Mouse (Mus musculus) embryonic stem cell, embryonic (primary cell): ENCODE results near the gene Cnn1.

Experiments
- CTCF ChIA-PET, 4 experiments: fragments of 300-600 bp in 2 of 4; fragments of 350-600 bp in 2 of 4; sonication (Branson Sonifier 250); formaldehyde crosslinking; loops; one replicate each; lab custom pipeline; 2022; ENCODE audit warnings: inconsistent platforms in 2 of 4; lab: Charles Lee
- POLR2A ChIA-PET, 4 experiments: fragments of 300-600 bp in 2 of 4; fragments of 350-600 bp in 2 of 4; sonication (Branson Sonifier 250); formaldehyde crosslinking; loops; one replicate each; lab custom pipeline; 2022; ENCODE audit warnings: antibody characterized with exemption in 4 of 4, inconsistent platforms in 1 of 4; lab: Charles Lee

The Cnn1 gene

GRCm38 (mm10) chr9:22098993-22099696 is at the start of gene Cnn1:
TSS of gene Cnn1 (plus strand) at chr9:22099216.
- CTCF ChIA-PET = interaction anchor here in 2 of 4 experiments (0.6 to 2.3 kb wide), 5 partner anchors 16 to 1201 kb away, joined by 3 to 5 read pairs (median 4); no protein-coding TSS in a partner anchor
- POLR2A ChIA-PET = interaction anchor here in 3 of 4 experiments (0.6 to 3.7 kb wide), 9 partner anchors 15 to 359 kb away, joined by 3 to 22 read pairs (median 3); partner anchors contain the start of genes Anln (in 1 of the 3), Ecsit (in 1 of the 3) and Zfp599 (in 1 of the 3)

DNA sequence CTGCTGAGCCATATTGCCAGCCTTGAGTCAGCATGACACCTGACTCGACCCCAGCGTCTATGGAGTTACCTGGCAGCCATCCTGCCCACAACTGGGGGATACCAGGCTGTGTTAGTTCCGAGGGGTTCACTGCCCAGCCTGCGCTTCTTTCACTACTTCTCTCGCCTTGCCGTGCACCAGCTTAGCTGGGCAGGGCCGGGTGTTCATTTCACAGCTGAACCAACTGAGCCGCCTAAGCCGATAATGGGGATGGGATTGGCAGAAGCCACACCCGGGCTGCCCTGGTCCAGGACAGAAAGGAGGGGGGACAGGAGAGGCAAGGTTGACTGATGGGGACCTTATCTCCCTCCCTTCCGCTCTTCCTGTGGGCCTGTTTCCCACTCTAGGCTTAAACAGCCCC is 49.7 kb upstream of the Cnn1 start:
- ChIA-PET CTCF (interaction anchor here in 2 of 4 experiments (0.5 to 1.5 kb wide), 3 partner anchors 8 to 47 kb away, joined by 3 to 5 read pairs (median 3); no protein-coding TSS in a partner anchor), POLR2A (interaction anchor here in 2 of 4 experiments (0.6 to 3.9 kb wide), 14 partner anchors 8 to 179 kb away, joined by 3 to 24 read pairs (median 4); no protein-coding TSS in a partner anchor)

GRCm38 (mm10) chr9:22049721-22050270 is 49.2 kb upstream of the Cnn1 start:
- POLR2A ChIA-PET = interaction anchor here in 3 of 4 experiments (0.5 to 3.9 kb wide), 57 partner anchors 9 to 676 kb away, joined by 3 to 24 read pairs (median 4); partner anchors contain the start of genes Ccdc159 (in 2 of the 3), Ecsit (in 2 of the 3), Tmem205 (in 2 of the 3) and 9530077C05Rik (in 1 of the 3)
- CTCF ChIA-PET = interaction anchor here in 3 of 4 experiments (0.5 to 1.5 kb wide), 8 partner anchors 8 to 181 kb away, joined by 3 to 5 read pairs (median 3); partner anchors contain the start of genes Gm49318 (in 2 of the 3), Ecsit (in 1 of the 3) and Zfp653 (in 1 of the 3)

GRCm38 (mm10) chr9:22050351-22050889 is 48.6 kb upstream of the Cnn1 start:
- ChIA-PET POLR2A (interaction anchor here (0.5 to 3.9 kb wide), 62 partner anchors 9 to 676 kb away, joined by 3 to 24 read pairs (median 4); partner anchors contain the start of genes Ecsit (in 3 of the 4), Ccdc159 (in 2 of the 4), Tmem205 (in 2 of the 4) and 9530077C05Rik (in 1 of the 4)), CTCF (interaction anchor here in 2 of 4 experiments (0.7 to 1.5 kb wide), 6 partner anchors 20 to 181 kb away, joined by 3 to 5 read pairs (median 3); partner anchors contain the start of genes Gm49318 (in 2 of the 2), Ecsit (in 1 of the 2) and Zfp653 (in 1 of the 2))

GRCm38 (mm10) chr9:22051161-22051957 is 47.7 kb upstream of the Cnn1 start:
- POLR2A ChIA-PET = interaction anchor here (0.6 to 3.9 kb wide), 53 partner anchors 10 to 1289 kb away, joined by 3 to 24 read pairs (median 4); partner anchors contain the start of genes Ccdc159 (in 2 of the 4), Ecsit (in 2 of the 4), Tmem205 (in 2 of the 4) and 9530077C05Rik (in 1 of the 4)

DNA sequence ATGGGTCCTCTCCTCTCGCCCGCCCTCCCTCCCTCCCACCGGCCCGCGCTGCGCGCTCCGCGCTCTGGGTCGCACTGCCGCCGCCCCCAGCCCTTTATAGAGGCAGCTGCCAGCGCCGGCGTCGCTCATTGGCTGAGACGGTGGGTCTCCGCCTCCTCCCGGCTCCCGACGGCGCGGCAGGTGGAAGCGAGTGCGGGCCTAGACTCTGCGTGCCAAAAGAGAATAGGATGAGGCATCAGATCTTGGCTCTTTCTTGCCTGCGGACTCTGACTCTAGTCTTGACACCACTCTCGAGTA is 47.1 kb upstream of the Cnn1 start, which contains the start of gene Elavl3:
TSS of gene Elavl3 (minus strand) at position 66 of the 297 bp plus-strand sequence.
- CTCF ChIA-PET = interaction anchor here in 2 of 4 experiments (0.6 kb wide), 3 partner anchors 66 to 328 kb away, joined by 4 to 5 read pairs (median 4); no protein-coding TSS in a partner anchor
- POLR2A ChIA-PET = interaction anchor here in 3 of 4 experiments (0.6 to 3.9 kb wide), 29 partner anchors 8 to 1290 kb away, joined by 3 to 24 read pairs (median 4); partner anchors contain the start of genes Ecsit (in 1 of the 3), Gm49318 (in 1 of the 3), Ldlr (in 1 of the 3) and Pigyl (in 1 of the 3)

More at GRCm38 (mm10) chr9:22051161-22051957, 47.7 kb upstream of the Cnn1 start:
- CTCF ChIA-PET = interaction anchor here in 3 of 4 experiments (0.6 to 1.5 kb wide), 4 partner anchors 34 to 427 kb away, joined by 3 to 5 read pairs (median 4); partner anchors contain the start of gene Ecsit (in 1 of the 3)

DNA sequence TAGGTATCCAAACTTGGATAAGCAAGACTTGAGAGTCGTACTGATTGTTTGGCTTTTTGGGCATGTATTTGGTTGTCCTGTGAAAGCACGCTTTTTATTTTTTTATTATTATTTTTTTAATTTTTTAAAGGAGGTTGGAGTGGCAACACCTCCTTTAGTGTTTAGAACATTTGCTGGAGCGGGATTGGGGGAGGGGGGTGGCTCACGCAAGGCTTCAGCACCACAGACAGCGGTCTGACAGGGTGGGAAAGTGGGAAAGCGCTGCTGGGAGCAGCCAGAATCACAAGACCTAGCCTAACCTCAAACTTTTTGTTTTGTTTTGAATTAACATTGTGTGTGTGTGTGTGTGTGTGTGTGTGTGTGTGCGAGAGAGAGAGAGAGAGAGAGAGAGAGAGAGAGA is 45.4 kb upstream of the Cnn1 start:
- CTCF ChIA-PET = interaction anchor here in 3 of 4 experiments (0.5 to 3.5 kb wide), 20 partner anchors 12 to 293 kb away, joined by 3 to 18 read pairs (median 5); partner anchors contain the start of genes Ccdc159 (in 1 of the 3), Gm49318 (in 1 of the 3), Pigyl (in 1 of the 3) and Tmem205 (in 1 of the 3)

GRCm38 (mm10) chr9:22054411-22055076 is 44.5 kb upstream of the Cnn1 start:
- POLR2A ChIA-PET = interaction anchor here (0.5 to 4.9 kb wide), 98 partner anchors 9 to 1242 kb away, joined by 3 to 43 read pairs (median 4); partner anchors contain the start of genes Gm49318 (in 3 of the 4), Zfp653 (in 3 of the 4), Ccdc159 (in 2 of the 4) and Ldlr (in 2 of the 4)

More for the DNA sequence above, 45.4 kb upstream of the Cnn1 start:
- POLR2A ChIA-PET = interaction anchor here in 3 of 4 experiments (0.6 to 4.9 kb wide), 38 partner anchors 10 to 508 kb away, joined by 3 to 43 read pairs (median 5); partner anchors contain the start of genes 9530077C05Rik (in 1 of the 3), Carm1 (in 1 of the 3), Ecsit (in 1 of the 3) and Gm49318 (in 1 of the 3)

GRCm38 (mm10) chr9:22055713-22056112 is 43.3 kb upstream of the Cnn1 start:
- POLR2A ChIA-PET = interaction anchor here in 3 of 4 experiments (0.5 to 4.9 kb wide), 23 partner anchors 9 to 510 kb away, joined by 3 to 43 read pairs (median 6); partner anchors contain the start of genes Gm49318 (in 2 of the 3), Zfp653 (in 2 of the 3), Anln (in 1 of the 3) and Carm1 (in 1 of the 3)
- CTCF ChIA-PET = interaction anchor here (0.5 to 3.5 kb wide), 14 partner anchors 9 to 355 kb away, joined by 3 to 18 read pairs (median 6); partner anchors contain the start of genes Gm49318 (in 2 of the 4), Zfp653 (in 2 of the 4), 9530077C05Rik (in 1 of the 4) and Ccdc159 (in 1 of the 4)

More at GRCm38 (mm10) chr9:22054411-22055076, 44.5 kb upstream of the Cnn1 start:
- CTCF ChIA-PET = interaction anchor here (0.5 to 3.5 kb wide), 59 partner anchors 9 to 456 kb away, joined by 3 to 18 read pairs (median 4); partner anchors contain the start of genes 9530077C05Rik (in 2 of the 4), Gm49318 (in 2 of the 4), Zfp653 (in 2 of the 4) and Ccdc159 (in 1 of the 4)

DNA sequence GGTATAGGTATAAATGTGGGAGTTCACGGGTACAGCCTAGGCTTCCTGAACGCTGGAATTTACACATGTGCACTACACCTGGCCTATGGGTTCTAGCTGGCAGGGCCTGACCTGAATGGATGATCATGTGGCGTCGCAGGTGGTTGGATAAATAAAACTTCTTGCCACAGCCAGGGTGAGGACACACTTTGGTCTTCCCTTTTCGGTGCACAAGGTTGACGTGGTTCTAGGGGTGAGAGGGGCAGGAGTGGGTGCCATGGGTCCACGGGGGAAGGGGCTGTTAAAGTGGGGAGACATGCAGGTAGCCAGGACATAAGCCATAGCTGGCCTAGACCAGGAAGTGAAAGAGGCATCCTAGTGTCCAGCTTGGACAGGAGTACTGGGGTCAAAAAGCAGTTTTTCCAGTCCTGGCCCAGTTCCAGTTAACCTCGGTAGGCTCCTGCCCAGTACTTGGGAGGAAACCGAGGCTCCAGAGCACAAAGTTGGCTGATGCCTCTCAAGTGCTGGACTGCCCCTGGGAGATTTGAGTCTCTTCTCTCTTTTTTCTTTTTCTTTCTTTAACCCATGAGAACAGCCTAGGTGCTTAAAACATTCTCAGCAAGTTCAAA is 42.6 kb upstream of the Cnn1 start:
- ChIA-PET CTCF (interaction anchor here in 3 of 4 experiments (0.6 to 3.5 kb wide), 3 partner anchors 10 to 77 kb away, joined by 4 to 18 read pairs (median 7); no protein-coding TSS in a partner anchor), POLR2A (interaction anchor here in 3 of 4 experiments (0.9 to 4.9 kb wide), 13 partner anchors 8 to 129 kb away, joined by 3 to 43 read pairs (median 5); partner anchors contain the start of genes Gm49318 (in 2 of the 3), Zfp653 (in 2 of the 3), Ccdc159 (in 1 of the 3) and Ecsit (in 1 of the 3))

- ChIA-PET CTCF (interaction anchor here in 3 of 4 experiments (1.3 to 3.5 kb wide), 3 partner anchors 10 to 78 kb away, joined by 4 to 18 read pairs (median 4); no protein-coding TSS in a partner anchor), POLR2A (interaction anchor here in 2 of 4 experiments (0.9 to 4.9 kb wide), 10 partner anchors 9 to 130 kb away, joined by 3 to 43 read pairs (median 4); partner anchors contain the start of genes Gm49318 (in 2 of the 2), Zfp653 (in 2 of the 2), Ccdc159 (in 1 of the 2) and Ecsit (in 1 of the 2))
These were observed 41.9 kb upstream of the Cnn1 start for GRCm38 (mm10) chr9:22057031-22057517.

DNA sequence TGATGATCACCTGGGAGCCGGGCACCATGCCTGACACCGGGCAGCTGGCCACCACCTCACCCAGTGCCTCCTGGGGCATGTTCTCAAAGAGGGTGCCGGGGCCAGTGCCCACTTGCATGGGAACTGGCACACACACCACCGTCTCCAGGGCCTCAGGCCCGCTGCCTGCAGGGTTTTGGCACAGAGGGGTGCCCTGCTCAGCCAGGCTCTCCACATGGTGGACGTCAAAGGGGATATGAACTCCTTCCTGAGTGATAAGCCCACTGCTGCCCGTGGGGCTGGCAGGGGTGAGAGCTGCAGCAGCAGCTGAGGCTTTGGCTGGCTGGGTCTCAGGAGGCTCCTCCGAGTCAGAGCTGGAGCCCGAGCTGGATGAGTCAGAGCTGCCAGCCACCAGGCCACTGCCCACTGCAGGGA is 41.0 kb upstream of the Cnn1 start:
- ChIA-PET POLR2A (interaction anchor here in 3 of 4 experiments (0.6 to 4.9 kb wide), 10 partner anchors 8 to 339 kb away, joined by 3 to 43 read pairs (median 4); partner anchors contain the start of genes Gm49318 (in 2 of the 3) and Zfp653 (in 2 of the 3)), CTCF (interaction anchor here in 2 of 4 experiments (1.3 to 1.6 kb wide), 2 partner anchors 9 kb away, joined by 4 read pairs; no protein-coding TSS in a partner anchor)

DNA sequence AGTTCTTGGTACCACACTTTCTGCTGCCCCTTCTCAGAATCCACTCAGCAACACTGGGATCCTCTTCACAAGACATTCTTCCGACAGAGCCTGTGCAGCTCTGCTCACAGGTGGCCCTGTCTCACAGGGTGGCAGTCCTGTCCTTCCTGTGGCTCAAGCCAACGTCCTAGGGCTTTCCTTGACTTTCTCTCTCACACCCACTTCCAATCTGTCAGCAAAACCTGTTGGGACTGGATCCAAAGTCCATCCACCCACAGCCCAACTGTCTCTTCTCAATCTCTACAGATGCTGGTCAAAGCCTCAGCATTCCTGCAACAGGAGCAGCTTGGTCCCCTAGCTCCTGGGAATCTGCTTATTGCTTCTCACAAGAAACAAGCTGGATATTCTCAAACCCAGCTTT is 37.7 kb upstream of the Cnn1 start:
- ChIA-PET CTCF (interaction anchor here in 2 of 4 experiments (0.9 to 1.0 kb wide), 2 partner anchors 37 to 66 kb away, joined by 3 to 4 read pairs; no protein-coding TSS in a partner anchor), POLR2A (interaction anchor here in 2 of 4 experiments (1.1 to 1.7 kb wide), 7 partner anchors 9 to 104 kb away, joined by 3 to 11 read pairs (median 5); partner anchors contain the start of genes Gm49318 (in 2 of the 2), Elavl3 (in 1 of the 2), Pigyl (in 1 of the 2) and Zfp653 (in 1 of the 2))
